Mouse (Mus musculus): ENCODE measurements around the gene Ush2a. TPM values are rescaled to one million over a fixed set of nuclear protein-coding genes. Genes with fewer than 3 reads are reported as not detected.

Gene Ush2a
- polyA plus RNA-seq, 1 experiment from 2014 or later, result 0.01 TPM

DNA sequence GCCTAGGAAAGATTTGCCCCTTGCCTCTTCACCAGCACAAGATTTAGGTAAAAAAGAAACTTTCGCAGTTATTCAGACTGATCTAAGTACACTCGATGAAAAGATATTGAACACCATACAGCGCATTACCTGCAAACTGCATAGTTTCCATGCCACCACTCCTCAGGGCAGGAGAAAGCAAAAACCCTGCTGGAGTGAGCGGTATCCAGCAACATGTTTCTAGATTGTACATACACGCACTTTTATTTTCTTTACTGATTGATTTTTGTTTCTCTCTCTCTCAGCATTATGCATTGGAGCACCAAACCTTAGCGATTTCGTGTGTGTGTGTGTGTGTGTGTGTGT, 746.1 kb downstream of the Ush2a start:
- no peaks in the 10 kb centered on the region for H3K9me3 ChIP-seq (ENCODE audit: control insufficient read depth)
- H3K4me1 ChIP-seq (replicated peaks; ENCODE audit: control insufficient read depth, insufficient read depth, low read length), result peaks cover 6% of the 10 kb centered on the region; the same call in 1 of the 2 replicates
- peak overlapping the region; percentile 86; the same call in 1 of the 2 replicates for H3K9ac ChIP-seq (ENCODE audit: low read depth, low read length)
- H3K4me2 ChIP-seq (replicated peaks; ENCODE audit: low read depth), result peak overlapping the region; percentile 90
- 0 out of 2 replicates have a peak, but pooled peaks cover 7% of the 10 kb centered on the region for H3K36me3 ChIP-seq (ENCODE audit: control insufficient read depth, insufficient read depth)
- no peak for TF ChIP-seq CTCF (IDR thresholded peaks at IDR 0.05; ENCODE audit: low read depth)
- H3K27ac ChIP-seq (ENCODE audit: low read depth, low read length), result no peak overlapping the region
- H3K4me3 ChIP-seq (ENCODE audit: low read depth, low read length), result peak overlapping the region; percentile 87
- H3K27me3 ChIP-seq (replicated peaks; ENCODE audit: control insufficient read depth, insufficient read depth, low read length), result no peaks in the 10 kb centered on the region
- WGBS, result 45% methylated on average over 7 of the region's 7 CpGs
- ATAC-seq, result peak; percentile 48

DNA sequence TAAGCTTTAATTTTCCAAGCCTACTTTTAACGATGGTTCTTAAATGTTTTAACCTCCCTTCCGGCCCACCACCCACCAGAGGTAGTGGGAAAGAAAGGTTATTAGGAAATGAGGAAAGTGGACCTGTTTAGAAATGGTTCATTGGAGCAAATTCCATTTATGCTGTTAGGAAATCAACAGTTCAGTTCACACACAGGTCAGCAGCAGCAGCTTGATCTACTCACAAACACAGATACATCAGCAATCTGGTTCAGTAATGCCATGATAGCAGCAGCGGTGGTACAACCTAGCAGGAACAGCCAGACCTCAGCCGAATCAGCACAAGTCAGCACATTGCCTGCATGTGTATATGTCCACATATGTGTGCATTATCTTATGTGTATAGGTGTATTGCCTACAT, 748.8 kb downstream of the Ush2a start:
- Histone ChIP-seq H3K9me3 (ENCODE audit: control insufficient read depth) (no peaks in the 10 kb centered on the region), H3K9ac (ENCODE audit: low read depth, low read length) (no peak overlapping the region), H3K36me3 (ENCODE audit: control insufficient read depth, insufficient read depth) (no peaks in the 10 kb centered on the region), H3K27ac (ENCODE audit: low read depth, low read length) (no peak overlapping the region), H3K4me1 (replicated peaks; ENCODE audit: control insufficient read depth, insufficient read depth, low read length) (peaks cover 6% of the 10 kb centered on the region; the same call in 1 of the 2 replicates), H3K27me3 (replicated peaks; ENCODE audit: control insufficient read depth, insufficient read depth, low read length) (no peaks in the 10 kb centered on the region), H3K4me2 (replicated peaks; ENCODE audit: low read depth) (no peak overlapping the region), H3K4me3 (ENCODE audit: low read depth, low read length) (no peak overlapping the region)
- 75% methylated on average over 4 of the region's 4 CpGs for WGBS
- no peak for ATAC-seq
- no peak for TF ChIP-seq CTCF (IDR thresholded peaks at IDR 0.05; ENCODE audit: low read depth)

DNA sequence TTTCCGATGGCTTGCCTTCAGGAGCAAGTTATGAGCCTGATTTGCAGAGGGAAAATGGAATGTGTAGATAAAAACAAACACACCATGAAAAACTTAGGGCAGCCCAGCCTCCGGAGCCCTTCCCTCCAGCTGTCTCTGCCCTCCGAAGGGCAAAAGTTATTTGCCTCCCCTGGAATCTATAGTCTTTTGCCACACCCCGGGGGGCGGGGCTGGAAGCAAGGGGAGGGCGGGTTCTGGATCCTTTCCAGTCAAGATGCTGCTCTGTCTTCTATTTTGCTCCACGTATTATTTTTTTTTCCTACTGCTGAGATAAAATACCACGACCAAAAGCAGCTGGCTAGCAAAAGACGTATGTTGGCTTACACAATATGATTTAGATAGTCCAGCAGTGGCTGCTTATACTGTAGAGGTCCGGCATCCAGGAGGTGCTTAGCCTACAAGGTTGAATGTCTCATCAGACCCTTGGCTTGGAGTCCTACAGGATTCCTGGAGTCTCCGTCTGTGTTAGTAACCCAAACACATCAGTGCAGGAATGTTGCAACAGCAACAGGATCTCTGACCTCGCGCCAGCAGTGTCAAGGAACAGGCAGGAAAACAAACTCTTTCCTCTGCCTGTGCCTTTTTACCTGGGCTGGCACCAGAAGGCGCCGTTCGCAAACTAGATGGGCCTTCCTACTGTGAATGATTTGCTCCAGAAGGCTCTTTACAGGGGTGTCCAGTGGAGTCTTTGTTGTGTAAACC, 751.2 kb downstream of the Ush2a start:
- no peak overlapping the region for H3K27ac ChIP-seq (ENCODE audit: low read depth, low read length)
- peak overlapping the region; percentile 53 for H3K4me2 ChIP-seq (replicated peaks; ENCODE audit: low read depth)
- no peaks in the 10 kb centered on the region for H3K4me1 ChIP-seq (replicated peaks; ENCODE audit: control insufficient read depth, insufficient read depth, low read length)
- 2% methylated on average over 16 of the region's 16 CpGs for WGBS
- no peak overlapping the region for H3K9ac ChIP-seq (ENCODE audit: low read depth, low read length)
- no peaks in the 10 kb centered on the region for H3K36me3 ChIP-seq (ENCODE audit: control insufficient read depth, insufficient read depth)
- no peak for ATAC-seq
- no peaks in the 10 kb centered on the region for H3K27me3 ChIP-seq (replicated peaks; ENCODE audit: control insufficient read depth, insufficient read depth, low read length)
- H3K4me3 ChIP-seq (ENCODE audit: low read depth, low read length), result peak overlapping the region; percentile 3; the same call in 1 of the 2 replicates
- peak; percentile 11; the same call in 1 of the 2 replicates for TF ChIP-seq CTCF (IDR thresholded peaks at IDR 0.05; ENCODE audit: low read depth)
- H3K9me3 ChIP-seq (ENCODE audit: control insufficient read depth), result no peaks in the 10 kb centered on the region

DNA sequence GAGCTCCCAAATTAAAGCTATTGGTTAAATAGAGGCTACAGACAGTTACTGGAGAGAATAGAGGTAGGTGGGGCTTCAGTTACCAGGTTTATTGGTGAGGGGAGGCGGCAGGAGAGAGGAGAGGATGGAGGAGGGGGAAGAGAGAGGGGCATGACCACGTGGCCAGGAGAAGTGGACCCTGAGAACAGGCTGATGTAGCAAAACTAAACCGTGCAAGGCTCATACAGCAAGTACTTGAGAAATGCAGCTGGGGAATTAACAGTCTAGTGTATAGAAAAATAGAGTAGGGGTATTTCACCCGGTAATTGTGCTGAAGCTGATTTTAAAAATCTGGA, 751.7 kb downstream of the Ush2a start:
- TF ChIP-seq CTCF (IDR thresholded peaks at IDR 0.05; ENCODE audit: low read depth), result no peak
- Histone ChIP-seq H3K27me3 (replicated peaks; ENCODE audit: control insufficient read depth, insufficient read depth, low read length) (no peaks in the 10 kb centered on the region), H3K36me3 (ENCODE audit: control insufficient read depth, insufficient read depth) (no peaks in the 10 kb centered on the region), H3K9me3 (ENCODE audit: control insufficient read depth) (no peaks in the 10 kb centered on the region), H3K4me1 (replicated peaks; ENCODE audit: control insufficient read depth, insufficient read depth, low read length) (no peaks in the 10 kb centered on the region), H3K27ac (ENCODE audit: low read depth, low read length) (no peak overlapping the region), H3K4me2 (replicated peaks; ENCODE audit: low read depth) (peak overlapping the region; percentile 53), H3K4me3 (ENCODE audit: low read depth, low read length) (peak overlapping the region; percentile 3; the same call in 1 of the 2 replicates), H3K9ac (ENCODE audit: low read depth, low read length) (no peak overlapping the region)
- 16% methylated on average over 4 of the region's 4 CpGs for WGBS
- no peak for ATAC-seq

Data from intestine, postnatal 0 days (tissue).